Mouse (Mus musculus): ENCODE measurements around the gene Hoxd1. TPM values are rescaled to one million over a fixed set of nuclear protein-coding genes. Genes with fewer than 3 reads are reported as not detected.

Hoxd1 gene
- polyA plus RNA-seq, 1 experiment from 2014 or later: not detected

GRCm38 (mm10) chr2:74753711-74754110 lies 9.1 kb upstream of the Hoxd1 start:
- H3K4me3 ChIP-seq (ENCODE audit: low read depth, low read length): no peak overlapping the region
- DNase-seq (ENCODE audit: low spot score) (no peak), ATAC-seq (ENCODE audit: low FRiP score, low TSS enrichment) (no peak)
- WGBS: 36% methylated on average over 5 of the region's 5 CpGs
- no peak overlapping the region for H3K27ac ChIP-seq (replicated peaks)
- no peak overlapping the region for H3K4me2 ChIP-seq (replicated peaks; ENCODE audit: low read depth)
- H3K27me3 ChIP-seq (ENCODE audit: control insufficient read depth, insufficient read depth, low read length): peaks cover 31% of the 10 kb centered on the region
- TF ChIP-seq EP300 (optimal IDR thresholded peaks at IDR 0.05) (no peak), CTCF (IDR thresholded peaks at IDR 0.05; ENCODE audit: low read depth) (no peak)
- no peaks in the 10 kb centered on the region; the same call in 1 of the 2 replicates for H3K4me1 ChIP-seq (replicated peaks; ENCODE audit: control insufficient read depth, insufficient read depth)
- no peaks in the 10 kb centered on the region for H3K36me3 ChIP-seq (ENCODE audit: control insufficient read depth, insufficient read depth, low read length)
- no peak overlapping the region for H3K9ac ChIP-seq (ENCODE audit: low read length)
- H3K9me3 ChIP-seq (ENCODE audit: control insufficient read depth, low read length): no peaks in the 10 kb centered on the region

- H3K9ac ChIP-seq (ENCODE audit: low read length): no peak overlapping the region
- peaks cover 20% of the 10 kb centered on the region for H3K27me3 ChIP-seq (ENCODE audit: control insufficient read depth, insufficient read depth, low read length)
- no peak overlapping the region for H3K4me3 ChIP-seq (ENCODE audit: low read depth, low read length)
- 0% methylated on average over 1 of the region's 1 CpGs for WGBS
- no peaks in the 10 kb centered on the region for H3K4me1 ChIP-seq (replicated peaks; ENCODE audit: control insufficient read depth, insufficient read depth)
- no peak overlapping the region for H3K4me2 ChIP-seq (replicated peaks; ENCODE audit: low read depth)
- ATAC-seq (ENCODE audit: low FRiP score, low TSS enrichment): no peak
- H3K27ac ChIP-seq (replicated peaks): no peak overlapping the region
- TF ChIP-seq CTCF (IDR thresholded peaks at IDR 0.05; ENCODE audit: low read depth): no peak
- TF ChIP-seq EP300 (optimal IDR thresholded peaks at IDR 0.05): no peak
- H3K36me3 ChIP-seq (ENCODE audit: control insufficient read depth, insufficient read depth, low read length): no peaks in the 10 kb centered on the region
- no peak for DNase-seq (ENCODE audit: low spot score)
- H3K9me3 ChIP-seq (ENCODE audit: control insufficient read depth, low read length): no peaks in the 10 kb centered on the region
Observed at GRCm38 (mm10) chr2:74760146-74760545, 2.6 kb upstream of the Hoxd1 start.

GRCm38 (mm10) chr2:74761941-74762340 lies 839 bp upstream of the Hoxd1 start:
- Histone ChIP-seq H3K4me3 (ENCODE audit: low read depth, low read length) (no peak overlapping the region), H3K27ac (replicated peaks) (no peak overlapping the region), H3K36me3 (ENCODE audit: control insufficient read depth, insufficient read depth, low read length) (no peaks in the 10 kb centered on the region), H3K9me3 (ENCODE audit: control insufficient read depth, low read length) (no peaks in the 10 kb centered on the region), H3K9ac (ENCODE audit: low read length) (no peak overlapping the region), H3K27me3 (ENCODE audit: control insufficient read depth, insufficient read depth, low read length) (peaks cover 24% of the 10 kb centered on the region), H3K4me2 (replicated peaks; ENCODE audit: low read depth) (no peak overlapping the region), H3K4me1 (replicated peaks; ENCODE audit: control insufficient read depth, insufficient read depth) (no peaks in the 10 kb centered on the region)
- no peak for TF ChIP-seq EP300 (optimal IDR thresholded peaks at IDR 0.05)
- TF ChIP-seq CTCF (IDR thresholded peaks at IDR 0.05; ENCODE audit: low read depth): no peak
- DNase-seq (ENCODE audit: low spot score): no peak
- no peak for ATAC-seq (ENCODE audit: low FRiP score, low TSS enrichment)
- 5% methylated on average over 13 of the region's 13 CpGs for WGBS

- Histone ChIP-seq H3K27ac (replicated peaks) (no peak overlapping the region), H3K4me2 (replicated peaks; ENCODE audit: low read depth) (peak overlapping the region; percentile 77), H3K4me3 (ENCODE audit: low read depth, low read length) (peak overlapping the region; percentile 41), H3K4me1 (replicated peaks; ENCODE audit: control insufficient read depth, insufficient read depth) (no peaks in the 10 kb centered on the region), H3K9ac (ENCODE audit: low read length) (no peak overlapping the region), H3K27me3 (ENCODE audit: control insufficient read depth, insufficient read depth, low read length) (peaks cover 24% of the 10 kb centered on the region), H3K36me3 (ENCODE audit: control insufficient read depth, insufficient read depth, low read length) (no peaks in the 10 kb centered on the region), H3K9me3 (ENCODE audit: control insufficient read depth, low read length) (no peaks in the 10 kb centered on the region)
- under 1% methylated on average over 37 of the region's 53 CpGs for WGBS
- no peak for DNase-seq (ENCODE audit: low spot score)
- peak; percentile 47 for ATAC-seq (ENCODE audit: low FRiP score, low TSS enrichment)
- TF ChIP-seq EP300 (optimal IDR thresholded peaks at IDR 0.05): no peak
- no peak for TF ChIP-seq CTCF (IDR thresholded peaks at IDR 0.05; ENCODE audit: low read depth)
Observed at GRCm38 (mm10) chr2:74763245-74763735, 510 bp downstream of the Hoxd1 start.

- Histone ChIP-seq H3K9ac (ENCODE audit: low read length) (no peak overlapping the region), H3K4me2 (replicated peaks; ENCODE audit: low read depth) (no peak overlapping the region), H3K27me3 (ENCODE audit: control insufficient read depth, insufficient read depth, low read length) (peaks cover 24% of the 10 kb centered on the region), H3K9me3 (ENCODE audit: control insufficient read depth, low read length) (no peaks in the 10 kb centered on the region), H3K36me3 (ENCODE audit: control insufficient read depth, insufficient read depth, low read length) (no peaks in the 10 kb centered on the region), H3K4me3 (ENCODE audit: low read depth, low read length) (no peak overlapping the region), H3K4me1 (replicated peaks; ENCODE audit: control insufficient read depth, insufficient read depth) (no peaks in the 10 kb centered on the region), H3K27ac (replicated peaks) (no peak overlapping the region)
- TF ChIP-seq EP300 (optimal IDR thresholded peaks at IDR 0.05) (no peak), CTCF (IDR thresholded peaks at IDR 0.05; ENCODE audit: low read depth) (no peak)
- WGBS: 50% methylated on average over 10 of the region's 10 CpGs
- no peak for ATAC-seq (ENCODE audit: low FRiP score, low TSS enrichment)
- no peak for DNase-seq (ENCODE audit: low spot score)
Observed at GRCm38 (mm10) chr2:74763976-74764375, 1.2 kb downstream of the Hoxd1 start.

- Histone ChIP-seq H3K4me3 (ENCODE audit: low read depth, low read length) (no peak overlapping the region), H3K4me2 (replicated peaks; ENCODE audit: low read depth) (no peak overlapping the region), H3K27ac (replicated peaks) (no peak overlapping the region), H3K27me3 (ENCODE audit: control insufficient read depth, insufficient read depth, low read length) (no peaks in the 10 kb centered on the region; the same call in 1 of the 2 replicates), H3K36me3 (ENCODE audit: control insufficient read depth, insufficient read depth, low read length) (no peaks in the 10 kb centered on the region), H3K4me1 (replicated peaks; ENCODE audit: control insufficient read depth, insufficient read depth) (no peaks in the 10 kb centered on the region), H3K9ac (ENCODE audit: low read length) (no peak overlapping the region), H3K9me3 (ENCODE audit: control insufficient read depth, low read length) (no peaks in the 10 kb centered on the region)
- ATAC-seq (ENCODE audit: low FRiP score, low TSS enrichment) (no peak), DNase-seq (ENCODE audit: low spot score) (no peak)
- TF ChIP-seq EP300 (optimal IDR thresholded peaks at IDR 0.05) (no peak), CTCF (IDR thresholded peaks at IDR 0.05; ENCODE audit: low read depth) (no peak)
- 82% methylated on average over 2 of the region's 2 CpGs for WGBS
Observed at GRCm38 (mm10) chr2:74774359-74774758, 11.6 kb downstream of the Hoxd1 start.
